Mouse (Mus musculus): ENCODE data around the gene Hsd17b14. TPM values are rescaled to one million over a fixed set of nuclear protein-coding genes. Genes with fewer than 3 reads are reported as not detected.

The Hsd17b14 gene
- polyA plus RNA-seq, 1 experiment from 2014 or later: 1.4 TPM

DNA sequence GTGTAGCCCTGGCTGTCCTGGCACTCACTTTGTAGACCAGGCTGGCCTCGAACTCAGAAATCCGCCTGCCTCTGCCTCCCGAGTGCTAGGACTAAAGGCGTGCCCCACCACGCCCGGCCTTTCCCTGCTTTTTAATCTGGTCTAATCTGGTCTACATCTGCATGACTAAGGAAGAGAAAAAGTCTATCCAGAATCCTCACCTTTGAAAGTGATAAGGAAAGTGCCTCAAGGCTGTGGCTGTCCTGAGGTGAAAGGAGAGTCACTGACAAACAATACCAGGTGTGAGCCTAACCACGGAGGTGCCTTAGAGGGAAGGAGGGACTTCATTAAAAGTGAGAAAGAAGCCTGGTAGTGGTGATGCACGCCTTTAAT is 3.2 kb upstream of the Hsd17b14 start:
- Histone ChIP-seq H3K4me2 (replicated peaks; ENCODE audit: low read depth, low read length) (no peak overlapping the region), H3K27ac (ENCODE audit: low read length) (no peak overlapping the region), H3K9ac (replicated peaks; ENCODE audit: low read depth) (no peak overlapping the region), H3K4me1 (ENCODE audit: insufficient read depth, low read depth, low read length) (no peaks in the 10 kb centered on the region), H3K36me3 (ENCODE audit: insufficient read depth, low read length) (no peaks in the 10 kb centered on the region), H3K9me3 (ENCODE audit: low read length) (no peaks in the 10 kb centered on the region), H3K4me3 (ENCODE audit: low read depth, low read length) (no peak overlapping the region), H3K27me3 (replicated peaks; ENCODE audit: insufficient read depth, low read length) (no peaks in the 10 kb centered on the region)
- 69% methylated on average over 8 of the region's 8 CpGs for WGBS
- DNase-seq (ENCODE audit: low spot score): no peak
- ATAC-seq: no peak
- no peak for TF ChIP-seq CTCF (IDR thresholded peaks at IDR 0.05)
- no peak for TF ChIP-seq EP300 (IDR thresholded peaks at IDR 0.05)

DNA sequence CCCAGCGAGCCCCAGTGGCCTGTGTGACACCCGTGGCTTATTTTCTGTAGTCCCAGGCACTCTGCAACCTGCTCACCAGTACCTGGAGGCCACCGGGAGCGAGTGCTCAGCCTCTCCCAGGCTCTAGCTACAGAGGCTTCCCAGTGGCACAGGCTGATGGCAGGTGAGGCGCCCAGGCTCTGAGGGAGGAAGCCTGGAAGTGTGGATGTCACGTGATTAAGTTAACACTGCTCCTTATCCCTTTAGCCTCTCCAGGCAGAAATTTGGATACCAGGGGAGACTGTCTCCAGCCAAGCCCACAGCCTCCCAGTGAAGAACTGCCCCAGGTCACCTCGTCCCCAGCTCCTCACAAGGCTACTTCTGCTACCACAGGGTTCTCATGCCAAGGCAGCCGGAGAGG is 1.2 kb upstream of the Hsd17b14 start:
- Histone ChIP-seq H3K4me2 (replicated peaks; ENCODE audit: low read depth, low read length) (no peak overlapping the region), H3K9me3 (ENCODE audit: low read length) (no peaks in the 10 kb centered on the region), H3K4me1 (ENCODE audit: insufficient read depth, low read depth, low read length) (no peaks in the 10 kb centered on the region), H3K36me3 (ENCODE audit: insufficient read depth, low read length) (no peaks in the 10 kb centered on the region), H3K27me3 (replicated peaks; ENCODE audit: insufficient read depth, low read length) (no peaks in the 10 kb centered on the region), H3K4me3 (ENCODE audit: low read depth, low read length) (no peak overlapping the region), H3K9ac (replicated peaks; ENCODE audit: low read depth) (no peak overlapping the region), H3K27ac (ENCODE audit: low read length) (no peak overlapping the region)
- ATAC-seq: no peak
- WGBS: 56% methylated on average over 8 of the region's 8 CpGs
- TF ChIP-seq EP300 (IDR thresholded peaks at IDR 0.05) (no peak), CTCF (IDR thresholded peaks at IDR 0.05) (no peak)
- no peak for DNase-seq (ENCODE audit: low spot score)

- WGBS: 96% methylated on average over 2 of the region's 2 CpGs
- TF ChIP-seq EP300 (IDR thresholded peaks at IDR 0.05) (no peak), CTCF (IDR thresholded peaks at IDR 0.05) (no peak)
- H3K27ac ChIP-seq (ENCODE audit: low read length): no peak overlapping the region
Measured at GRCm38 (mm10) chr7:45553990-45554389, 703 bp upstream of the Hsd17b14 start.

DNA sequence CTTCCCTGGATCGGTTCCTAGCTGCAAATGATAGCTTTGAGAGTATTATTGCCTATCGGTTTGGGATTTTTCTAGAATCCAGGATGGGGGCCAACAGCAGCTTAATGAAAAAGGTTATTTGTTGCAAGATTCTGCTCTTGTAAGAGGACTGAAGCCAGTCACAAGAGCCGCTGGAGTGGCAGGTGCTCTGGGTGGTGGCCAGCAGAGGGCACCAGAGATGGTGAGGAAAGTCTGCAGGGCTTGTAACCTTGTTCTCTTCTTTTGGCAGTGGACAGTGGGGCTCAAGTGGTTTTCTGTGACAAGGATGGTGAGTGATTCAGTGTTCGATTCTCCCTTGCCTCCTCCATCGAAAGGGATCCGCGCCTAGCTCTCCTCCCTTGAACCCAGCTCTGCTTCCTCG is 1.1 kb downstream of the Hsd17b14 start:
- TF ChIP-seq EP300 (IDR thresholded peaks at IDR 0.05) (no peak), CTCF (IDR thresholded peaks at IDR 0.05) (peak; percentile 90)
- Histone ChIP-seq H3K4me3 (ENCODE audit: low read depth, low read length) (no peak overlapping the region), H3K4me1 (ENCODE audit: insufficient read depth, low read depth, low read length) (no peaks in the 10 kb centered on the region), H3K4me2 (replicated peaks; ENCODE audit: low read depth, low read length) (no peak overlapping the region), H3K9ac (replicated peaks; ENCODE audit: low read depth) (no peak overlapping the region), H3K27ac (ENCODE audit: low read length) (no peak overlapping the region), H3K9me3 (ENCODE audit: low read length) (no peaks in the 10 kb centered on the region), H3K27me3 (replicated peaks; ENCODE audit: insufficient read depth, low read length) (no peaks in the 10 kb centered on the region), H3K36me3 (ENCODE audit: insufficient read depth, low read length) (no peaks in the 10 kb centered on the region)
- DNase-seq (ENCODE audit: low spot score) (peak; percentile 84), ATAC-seq (peak; percentile 53; the same call in 1 of the 2 replicates)
- WGBS: 26% methylated on average over 8 of the region's 8 CpGs

More at GRCm38 (mm10) chr7:45553990-45554389, 703 bp upstream of the Hsd17b14 start:
- Histone ChIP-seq H3K4me2 (replicated peaks; ENCODE audit: low read depth, low read length) (no peak overlapping the region), H3K9ac (replicated peaks; ENCODE audit: low read depth) (no peak overlapping the region), H3K27me3 (replicated peaks; ENCODE audit: insufficient read depth, low read length) (no peaks in the 10 kb centered on the region), H3K4me1 (ENCODE audit: insufficient read depth, low read depth, low read length) (no peaks in the 10 kb centered on the region), H3K4me3 (ENCODE audit: low read depth, low read length) (no peak overlapping the region), H3K36me3 (ENCODE audit: insufficient read depth, low read length) (no peaks in the 10 kb centered on the region), H3K9me3 (ENCODE audit: low read length) (no peaks in the 10 kb centered on the region)
- ATAC-seq (no peak), DNase-seq (ENCODE audit: low spot score) (no peak)

DNA sequence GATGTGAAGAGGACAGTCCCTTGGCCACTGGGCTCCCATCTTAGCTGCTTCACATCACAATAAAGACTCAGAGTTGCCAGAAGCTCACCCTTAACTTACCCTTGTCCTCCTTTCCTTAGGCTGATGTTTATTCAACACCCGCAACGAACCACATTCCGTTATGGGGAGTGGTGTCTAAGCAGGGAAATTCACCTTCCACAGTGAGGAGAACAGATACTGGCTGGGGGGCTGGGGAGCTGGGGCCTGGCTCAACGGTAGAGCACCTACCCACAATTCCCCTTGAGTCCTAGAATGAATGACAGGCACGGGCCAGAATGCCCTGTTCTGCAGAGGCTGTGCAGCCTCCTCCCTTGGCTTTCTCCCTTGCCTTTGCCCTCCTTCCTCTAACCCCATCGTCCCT is 4.2 kb downstream of the Hsd17b14 start:
- H3K4me3 ChIP-seq (ENCODE audit: low read depth, low read length): no peak overlapping the region
- H3K9me3 ChIP-seq (ENCODE audit: low read length): no peaks in the 10 kb centered on the region
- H3K9ac ChIP-seq (replicated peaks; ENCODE audit: low read depth): no peak overlapping the region
- 18% methylated on average over 6 of the region's 6 CpGs for WGBS
- H3K4me2 ChIP-seq (replicated peaks; ENCODE audit: low read depth, low read length): no peak overlapping the region
- ATAC-seq (peak; percentile 67), DNase-seq (ENCODE audit: low spot score) (peak; percentile 64)
- TF ChIP-seq CTCF (IDR thresholded peaks at IDR 0.05) (no peak), EP300 (IDR thresholded peaks at IDR 0.05) (no peak)
- 0 out of 2 replicates have a peak overlapping the region, but pooled peaks have one; percentile 68 for H3K27ac ChIP-seq (ENCODE audit: low read length)
- H3K36me3 ChIP-seq (ENCODE audit: insufficient read depth, low read length): no peaks in the 10 kb centered on the region
- no peaks in the 10 kb centered on the region for H3K27me3 ChIP-seq (replicated peaks; ENCODE audit: insufficient read depth, low read length)
- H3K4me1 ChIP-seq (ENCODE audit: insufficient read depth, low read depth, low read length): no peaks in the 10 kb centered on the region

GRCm38 (mm10) chr7:45560241-45560640 is 5.5 kb downstream of the Hsd17b14 start:
- H3K4me1 ChIP-seq (ENCODE audit: insufficient read depth, low read depth, low read length): no peaks in the 10 kb centered on the region
- no peaks in the 10 kb centered on the region for H3K9me3 ChIP-seq (ENCODE audit: low read length)
- H3K36me3 ChIP-seq (ENCODE audit: insufficient read depth, low read length): no peaks in the 10 kb centered on the region
- ATAC-seq (no peak), DNase-seq (ENCODE audit: low spot score) (no peak)
- TF ChIP-seq EP300 (IDR thresholded peaks at IDR 0.05) (no peak), CTCF (IDR thresholded peaks at IDR 0.05) (no peak)
- 71% methylated on average over 7 of the region's 7 CpGs for WGBS
- H3K9ac ChIP-seq (replicated peaks; ENCODE audit: low read depth): no peak overlapping the region
- no peak overlapping the region for H3K27ac ChIP-seq (ENCODE audit: low read length)
- H3K27me3 ChIP-seq (replicated peaks; ENCODE audit: insufficient read depth, low read length): no peaks in the 10 kb centered on the region
- H3K4me3 ChIP-seq (ENCODE audit: low read depth, low read length): no peak overlapping the region
- no peak overlapping the region for H3K4me2 ChIP-seq (replicated peaks; ENCODE audit: low read depth, low read length)
